Mouse (Mus musculus): ENCODE measurements around the gene Chrm1. TPM values are rescaled to one million over a fixed set of nuclear protein-coding genes. Genes with fewer than 3 reads are reported as not detected.

Gene Chrm1
- polyA plus RNA-seq, 2 experiments = 0.56 to 0.62 TPM

GRCm38 (mm10) chr19:8630249-8630648, 33.3 kb upstream of the Chrm1 start:
- no peak for DNase-seq (ENCODE audit: low spot score)

GRCm38 (mm10) chr19:8630826-8631225, 32.8 kb upstream of the Chrm1 start:
- H3K4me1 ChIP-seq (ENCODE audit: control insufficient read depth, insufficient read depth, low read length) = no peaks in the 10 kb centered on the region
- H3K27me3 ChIP-seq (ENCODE audit: control insufficient read depth, insufficient read depth, low read length) = no peaks in the 10 kb centered on the region
- H3K36me3 ChIP-seq (ENCODE audit: control insufficient read depth, insufficient read depth, low read length) = no peaks in the 10 kb centered on the region
- ATAC-seq (ENCODE audit: low FRiP score, low read depth) (no peak), DNase-seq (ENCODE audit: low spot score) (no peak)
- H3K9me3 ChIP-seq (ENCODE audit: control insufficient read depth, low read length) = no peaks in the 10 kb centered on the region
- H3K9ac ChIP-seq (ENCODE audit: low read depth, low read length, severe bottlenecking) = no peak overlapping the region
- 82% methylated on average over 6 of the region's 6 CpGs for WGBS
- no peak overlapping the region for H3K27ac ChIP-seq (replicated peaks; ENCODE audit: low read depth, low read length)
- H3K4me2 ChIP-seq (replicated peaks; ENCODE audit: low read depth, low read length, severe bottlenecking) = no peak overlapping the region
- H3K4me3 ChIP-seq (replicated peaks; ENCODE audit: low read length) = no peak overlapping the region
- no peak for TF ChIP-seq POLR2A (IDR thresholded peaks at IDR 0.05; ENCODE audit: borderline replicate concordance, extremely low read depth, insufficient read depth, insufficient read length)

More at GRCm38 (mm10) chr19:8630249-8630648, 33.3 kb upstream of the Chrm1 start:
- H3K9ac ChIP-seq (ENCODE audit: low read depth, low read length, severe bottlenecking) = no peak overlapping the region
- H3K4me3 ChIP-seq (replicated peaks; ENCODE audit: low read length) = no peak overlapping the region
- no peaks in the 10 kb centered on the region for H3K27me3 ChIP-seq (ENCODE audit: control insufficient read depth, insufficient read depth, low read length)
- no peak for TF ChIP-seq POLR2A (IDR thresholded peaks at IDR 0.05; ENCODE audit: borderline replicate concordance, extremely low read depth, insufficient read depth, insufficient read length)
- no peaks in the 10 kb centered on the region for H3K4me1 ChIP-seq (ENCODE audit: control insufficient read depth, insufficient read depth, low read length)
- H3K36me3 ChIP-seq (ENCODE audit: control insufficient read depth, insufficient read depth, low read length) = no peaks in the 10 kb centered on the region
- no peaks in the 10 kb centered on the region for H3K9me3 ChIP-seq (ENCODE audit: control insufficient read depth, low read length)
- H3K27ac ChIP-seq (replicated peaks; ENCODE audit: low read depth, low read length) = no peak overlapping the region
- H3K4me2 ChIP-seq (replicated peaks; ENCODE audit: low read depth, low read length, severe bottlenecking) = no peak overlapping the region
- 65% methylated on average over 2 of the region's 2 CpGs for WGBS
- no peak for ATAC-seq (ENCODE audit: low FRiP score, low read depth)

GRCm38 (mm10) chr19:8632029-8632428, 31.6 kb upstream of the Chrm1 start:
- Histone ChIP-seq H3K4me3 (replicated peaks; ENCODE audit: low read length) (no peak overlapping the region), H3K27me3 (ENCODE audit: control insufficient read depth, insufficient read depth, low read length) (no peaks in the 10 kb centered on the region), H3K9me3 (ENCODE audit: control insufficient read depth, low read length) (no peaks in the 10 kb centered on the region), H3K4me2 (replicated peaks; ENCODE audit: low read depth, low read length, severe bottlenecking) (no peak overlapping the region), H3K9ac (ENCODE audit: low read depth, low read length, severe bottlenecking) (no peak overlapping the region), H3K4me1 (ENCODE audit: control insufficient read depth, insufficient read depth, low read length) (no peaks in the 10 kb centered on the region), H3K27ac (replicated peaks; ENCODE audit: low read depth, low read length) (no peak overlapping the region), H3K36me3 (ENCODE audit: control insufficient read depth, insufficient read depth, low read length) (no peaks in the 10 kb centered on the region)
- WGBS = 78% methylated on average over 1 of the region's 1 CpGs
- no peak for DNase-seq (ENCODE audit: low spot score)
- TF ChIP-seq POLR2A (IDR thresholded peaks at IDR 0.05; ENCODE audit: borderline replicate concordance, extremely low read depth, insufficient read depth, insufficient read length) = no peak
- no peak for ATAC-seq (ENCODE audit: low FRiP score, low read depth)

GRCm38 (mm10) chr19:8642086-8642485, 21.5 kb upstream of the Chrm1 start:
- no peak for TF ChIP-seq POLR2A (IDR thresholded peaks at IDR 0.05; ENCODE audit: borderline replicate concordance, extremely low read depth, insufficient read depth, insufficient read length)
- Histone ChIP-seq H3K27ac (replicated peaks; ENCODE audit: low read depth, low read length) (no peak overlapping the region), H3K27me3 (ENCODE audit: control insufficient read depth, insufficient read depth, low read length) (no peaks in the 10 kb centered on the region), H3K9me3 (ENCODE audit: control insufficient read depth, low read length) (no peaks in the 10 kb centered on the region), H3K4me2 (replicated peaks; ENCODE audit: low read depth, low read length, severe bottlenecking) (no peak overlapping the region), H3K9ac (ENCODE audit: low read depth, low read length, severe bottlenecking) (no peak overlapping the region), H3K4me3 (replicated peaks; ENCODE audit: low read length) (no peak overlapping the region), H3K4me1 (ENCODE audit: control insufficient read depth, insufficient read depth, low read length) (0 out of 2 replicates have a peak, but pooled peaks cover 4% of the 10 kb centered on the region), H3K36me3 (ENCODE audit: control insufficient read depth, insufficient read depth, low read length) (no peaks in the 10 kb centered on the region)
- DNase-seq (ENCODE audit: low spot score) (no peak), ATAC-seq (ENCODE audit: low FRiP score, low read depth) (no peak)
- WGBS = 65% methylated on average over 5 of the region's 5 CpGs

GRCm38 (mm10) chr19:8646393-8646792, 17.2 kb upstream of the Chrm1 start:
- no peak for ATAC-seq (ENCODE audit: low FRiP score, low read depth)
- Histone ChIP-seq H3K27me3 (ENCODE audit: control insufficient read depth, insufficient read depth, low read length) (no peaks in the 10 kb centered on the region), H3K36me3 (ENCODE audit: control insufficient read depth, insufficient read depth, low read length) (no peaks in the 10 kb centered on the region), H3K4me1 (ENCODE audit: control insufficient read depth, insufficient read depth, low read length) (0 out of 2 replicates have a peak, but pooled peaks cover 4% of the 10 kb centered on the region), H3K4me2 (replicated peaks; ENCODE audit: low read depth, low read length, severe bottlenecking) (no peak overlapping the region), H3K9me3 (ENCODE audit: control insufficient read depth, low read length) (no peaks in the 10 kb centered on the region), H3K4me3 (replicated peaks; ENCODE audit: low read length) (no peak overlapping the region), H3K27ac (replicated peaks; ENCODE audit: low read depth, low read length) (no peak overlapping the region), H3K9ac (ENCODE audit: low read depth, low read length, severe bottlenecking) (no peak overlapping the region)
- 54% methylated on average over 2 of the region's 2 CpGs for WGBS
- TF ChIP-seq POLR2A (IDR thresholded peaks at IDR 0.05; ENCODE audit: borderline replicate concordance, extremely low read depth, insufficient read depth, insufficient read length) = no peak
- DNase-seq (ENCODE audit: low spot score) = no peak

- DNase-seq (ENCODE audit: low spot score) (no peak), ATAC-seq (ENCODE audit: low FRiP score, low read depth) (no peak)
- Histone ChIP-seq H3K4me3 (replicated peaks; ENCODE audit: low read length) (no peak overlapping the region), H3K27ac (replicated peaks; ENCODE audit: low read depth, low read length) (no peak overlapping the region), H3K36me3 (ENCODE audit: control insufficient read depth, insufficient read depth, low read length) (no peaks in the 10 kb centered on the region), H3K4me1 (ENCODE audit: control insufficient read depth, insufficient read depth, low read length) (no peaks in the 10 kb centered on the region), H3K27me3 (ENCODE audit: control insufficient read depth, insufficient read depth, low read length) (no peaks in the 10 kb centered on the region), H3K4me2 (replicated peaks; ENCODE audit: low read depth, low read length, severe bottlenecking) (no peak overlapping the region), H3K9me3 (ENCODE audit: control insufficient read depth, low read length) (no peaks in the 10 kb centered on the region), H3K9ac (ENCODE audit: low read depth, low read length, severe bottlenecking) (no peak overlapping the region)
- TF ChIP-seq POLR2A (IDR thresholded peaks at IDR 0.05; ENCODE audit: borderline replicate concordance, extremely low read depth, insufficient read depth, insufficient read length) = no peak
Measured at GRCm38 (mm10) chr19:8655833-8656232, 7.8 kb upstream of the Chrm1 start.
